In the genomic region with DNA sequence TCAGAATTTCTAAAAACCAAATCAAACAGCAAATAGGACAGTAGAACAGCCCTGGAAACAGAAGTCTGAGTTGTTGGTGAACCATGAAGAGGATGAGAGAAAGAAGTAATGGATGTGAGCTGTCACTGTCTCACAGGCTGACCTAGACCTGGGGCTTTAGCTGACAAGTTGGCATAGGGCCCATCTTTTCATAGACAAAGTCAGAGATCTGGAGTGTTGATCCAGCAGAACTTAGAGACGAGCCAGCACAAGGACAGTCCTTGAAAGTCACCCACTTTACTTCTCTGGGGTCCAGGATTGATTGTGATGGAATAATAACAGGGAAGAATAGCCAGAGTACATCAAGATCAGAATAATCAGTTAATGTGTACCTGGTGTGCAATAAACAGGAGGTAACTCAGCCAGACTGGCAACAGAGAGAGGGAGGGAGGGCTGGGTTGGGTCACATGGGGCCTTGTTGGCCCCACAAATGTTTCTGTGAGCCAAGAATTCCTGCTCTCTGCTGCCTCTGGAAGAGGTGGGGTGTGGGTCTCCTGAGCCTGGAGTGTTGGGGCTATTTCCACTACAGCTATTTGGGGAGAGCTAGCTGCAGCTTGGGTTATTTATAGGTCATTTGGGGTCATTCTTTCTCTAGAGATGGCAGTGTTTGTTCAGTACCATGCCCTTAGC, we compare ENCODE assay signal across 14 mouse cellular contexts. TPM values are rescaled to one million over a fixed set of nuclear protein-coding genes. Genes with fewer than 3 reads are reported as not detected.
DNase-seq lines count a peak whose midpoint lies in the region; ATAC-seq and TF ChIP-seq lines count a peak whose summit lies in the region.
"Had no signal": no experiment of that assay in that cellular context is flagged by ENCODE, and none has a peak within 500 bp of the region (broad histone marks: within the 10 kb centered on the region; RNA-seq: fewer than 3 reads in every experiment).

No protein-coding gene starts in this region.

- no peak overlapping the region for H3K4me2 ChIP-seq in liver, postnatal 0 days (ENCODE audit: low read depth, low read length)
- no peak overlapping the region for H3K4me2 ChIP-seq in intestine, embryonic 15.5 days (replicated peaks)
- no peak overlapping the region for H3K4me2 ChIP-seq in hindbrain, embryonic 13.5 days
- H3K4me2 ChIP-seq: forebrain, embryonic 15.5 days; midbrain, embryonic 12.5 days had no signal

- 52% methylated on average over 1 of the region's 1 CpGs for WGBS in liver, postnatal 0 days (ENCODE audit: insufficient replicate concordance)
- WGBS in intestine, embryonic 15.5 days: 47% methylated on average over 1 of the region's 1 CpGs
- WGBS in small intestine, adult 2 months: 18% methylated on average over 1 of the region's 1 CpGs
- 83% methylated on average over 1 of the region's 1 CpGs for WGBS in hindbrain, embryonic 13.5 days

- TF ChIP-seq POLR2A in small intestine, adult 2 months (IDR thresholded peaks at IDR 0.05; ENCODE audit: low read depth, low read length): no peak

- H3K4me3 ChIP-seq in liver, postnatal 0 days (ENCODE audit: low read depth, low read length): no peak overlapping the region
- H3K4me3 ChIP-seq in intestine, embryonic 15.5 days (replicated peaks): no peak overlapping the region
- no peak overlapping the region for H3K4me3 ChIP-seq in small intestine, adult 2 months (ENCODE audit: low read depth, low read length)
- no peak overlapping the region for H3K4me3 ChIP-seq in hindbrain, embryonic 13.5 days
- H3K4me3 ChIP-seq: forebrain, embryonic 15.5 days; midbrain, embryonic 12.5 days had no signal

- TF ChIP-seq EP300 in liver, postnatal 0 days (IDR thresholded peaks at IDR 0.05; ENCODE audit: low read depth): no peak

- 0 out of 2 replicates have a peak, but pooled peaks cover 4% of the 10 kb centered on the region for H3K4me1 ChIP-seq in liver, postnatal 0 days (ENCODE audit: insufficient read depth)
- 0 out of 2 replicates have a peak, but pooled peaks cover 6% of the 10 kb centered on the region for H3K4me1 ChIP-seq in intestine, embryonic 15.5 days (replicated peaks)
- H3K4me1 ChIP-seq in small intestine, adult 2 months (ENCODE audit: control insufficient read depth, insufficient read depth, insufficient read length, low read length): peaks cover 8% of the 10 kb centered on the region; the same call in 1 of the 2 replicates
- no peaks in the 10 kb centered on the region for H3K4me1 ChIP-seq in hindbrain, embryonic 13.5 days (replicated peaks)
- H3K4me1 ChIP-seq: forebrain, embryonic 15.5 days; midbrain, embryonic 12.5 days had no signal

- H3K27me3 ChIP-seq in liver, postnatal 0 days (ENCODE audit: insufficient read depth, low read length): no peaks in the 10 kb centered on the region
- no peaks in the 10 kb centered on the region for H3K27me3 ChIP-seq in intestine, embryonic 15.5 days (replicated peaks)
- H3K27me3 ChIP-seq in small intestine, adult 2 months (ENCODE audit: control insufficient read depth, insufficient read depth, low read length): no peaks in the 10 kb centered on the region
- H3K27me3 ChIP-seq in hindbrain, embryonic 13.5 days: no peaks in the 10 kb centered on the region
- H3K27me3 ChIP-seq: forebrain, embryonic 15.5 days; midbrain, embryonic 12.5 days had no signal

- no peak for TF ChIP-seq CTCF in liver, postnatal 0 days (IDR thresholded peaks at IDR 0.05; ENCODE audit: low read depth)
- TF ChIP-seq CTCF in small intestine, adult 2 months (IDR thresholded peaks at IDR 0.05; ENCODE audit: extremely low read depth, insufficient read length, insufficient replicate concordance, low read depth, low read length): no peak

- peak overlapping the region; percentile 41; the same call in 1 of the 2 replicates for H3K27ac ChIP-seq in liver, postnatal 0 days (ENCODE audit: low read depth)
- no peak overlapping the region for H3K27ac ChIP-seq in intestine, embryonic 15.5 days
- H3K27ac ChIP-seq in small intestine, adult 2 months (ENCODE audit: insufficient read depth, low read depth, low read length): peak overlapping the region; percentile 68
- no peak overlapping the region for H3K27ac ChIP-seq in hindbrain, embryonic 13.5 days
- H3K27ac ChIP-seq: forebrain, embryonic 15.5 days; midbrain, embryonic 12.5 days had no signal

- H3K9me3 ChIP-seq in liver, postnatal 0 days (ENCODE audit: low read length): no peaks in the 10 kb centered on the region
- no peaks in the 10 kb centered on the region for H3K9me3 ChIP-seq in intestine, embryonic 15.5 days
- no peaks in the 10 kb centered on the region for H3K9me3 ChIP-seq in hindbrain, embryonic 13.5 days
- H3K9me3 ChIP-seq: forebrain, embryonic 15.5 days; G1E; midbrain, embryonic 12.5 days had no signal

- H3K36me3 ChIP-seq in liver, postnatal 0 days (replicated peaks; ENCODE audit: insufficient read depth, low read length): peaks cover 4% of the 10 kb centered on the region
- H3K36me3 ChIP-seq in intestine, embryonic 15.5 days: no peaks in the 10 kb centered on the region
- H3K36me3 ChIP-seq in small intestine, adult 2 months (ENCODE audit: control insufficient read depth, insufficient read depth, low read length): peaks cover 20% of the 10 kb centered on the region
- H3K36me3 ChIP-seq in hindbrain, embryonic 13.5 days: peaks cover 6% of the 10 kb centered on the region
- H3K36me3 ChIP-seq: midbrain, embryonic 12.5 days had no signal

- ATAC-seq in liver, postnatal 0 days: peak; percentile 86
- peak; percentile 79 for ATAC-seq in intestine, embryonic 15.5 days
- ATAC-seq in hindbrain, embryonic 13.5 days (ENCODE audit: low FRiP score): no peak
- ATAC-seq: forebrain, embryonic 15.5 days had no signal

- peak; percentile 24 to 28 for DNase-seq in adrenal gland, postnatal 36 days
- no peak for DNase-seq in adrenal gland, adult 8-10 months
- DNase-seq in liver, postnatal 0 days: peak; percentile 35
- DNase-seq in liver: no peak
- DNase-seq in urinary bladder, postnatal 10 days (ENCODE audit: low spot score): no peak
- DNase-seq: cerebellum, adult 2 months; right cerebral cortex, postnatal 4 days; thymus, adult 2 months had no signal

- H3K9ac ChIP-seq in liver, postnatal 0 days (replicated peaks): no peak overlapping the region
- no peak overlapping the region for H3K9ac ChIP-seq in intestine, embryonic 15.5 days
- H3K9ac ChIP-seq in hindbrain, embryonic 13.5 days: no peak overlapping the region
- H3K9ac ChIP-seq: forebrain, embryonic 15.5 days; midbrain, embryonic 12.5 days had no signal

RNA-seq across cellular contexts. Expression of a gene that starts 10.9 kb away (rescaled TPM):
- total RNA-seq in adrenal gland, postnatal 36 days (2021): 10 to 100 TPM; 16.9 to 20.8 TPM
- total RNA-seq in adrenal gland, adult 8-10 months (2022): 10 to 100 TPM; 22.0 to 25.3 (median 22.4) TPM
- 9.2 and 9.3 TPM in 2 replicates for polyA plus RNA-seq in liver, postnatal 0 days (2015; fragmentation: Nextera tagmentation; extraction: Ambion mirVana)
- polyA plus RNA-seq in intestine, embryonic 15.5 days (2015; fragmentation: Nextera tagmentation; extraction: Ambion mirVana): 28.8 and 31.1 TPM in 2 replicates
- 8.5 and 11.6 TPM in 2 replicates for polyA plus RNA-seq in small intestine, adult 2 months (2012; rRNA removed)
- polyA plus RNA-seq in hindbrain, embryonic 13.5 days (2015; fragmentation: Nextera tagmentation; extraction: Ambion mirVana): 29.2 and 29.9 TPM in 2 replicates

RNA-seq across cellular contexts. Expression of a gene that starts 10.9 kb away (rescaled TPM):
- total RNA-seq in adrenal gland, postnatal 36 days (2021): 1 to 10 TPM; 2.4 to 3.2 TPM
- 10 to 100 TPM in 1 of 4 experiments, 1 to 10 TPM in 3; 3.5 to 15.4 (median 6.8) TPM for total RNA-seq in adrenal gland, adult 8-10 months (2022)
- 1.4 and 1.7 TPM in 2 replicates for polyA plus RNA-seq in liver, postnatal 0 days (2015; fragmentation: Nextera tagmentation; extraction: Ambion mirVana)
- 10.3 and 10.9 TPM in 2 replicates for polyA plus RNA-seq in intestine, embryonic 15.5 days (2015; fragmentation: Nextera tagmentation; extraction: Ambion mirVana)
- 2.2 and 3.4 TPM in 2 replicates for polyA plus RNA-seq in small intestine, adult 2 months (2012; rRNA removed)
- polyA plus RNA-seq in hindbrain, embryonic 13.5 days (2015; fragmentation: Nextera tagmentation; extraction: Ambion mirVana): 8.9 and 9.0 TPM in 2 replicates

RNA-seq across cellular contexts. Expression of a gene that starts 24.9 kb away (rescaled TPM):
- 1 to 10 TPM; 1.9 to 2.6 TPM for total RNA-seq in adrenal gland, postnatal 36 days (2021)
- total RNA-seq in adrenal gland, adult 8-10 months (2022): 1 to 10 TPM; 1.6 to 3.4 (median 3.0) TPM
- polyA plus RNA-seq in liver, postnatal 0 days (2015; fragmentation: Nextera tagmentation; extraction: Ambion mirVana): 0.22 TPM in 1 of 2 replicates, not detected in the other
- 1.4 and 2.2 TPM in 2 replicates for polyA plus RNA-seq in intestine, embryonic 15.5 days (2015; fragmentation: Nextera tagmentation; extraction: Ambion mirVana)
- polyA plus RNA-seq in small intestine, adult 2 months (2012; rRNA removed): 4.3 and 7.3 TPM in 2 replicates
- 0.88 and 1.2 TPM in 2 replicates for polyA plus RNA-seq in hindbrain, embryonic 13.5 days (2015; fragmentation: Nextera tagmentation; extraction: Ambion mirVana)
- total RNA-seq: G1E had no signal
- polyA plus RNA-seq: G1E had no signal

Comparison
In these comparisons a context has a peak if more than half of its experiments do, and no peak if none do; other contexts are left out.
1. DNase-seq: peak in adrenal gland, postnatal 36 days (2 of 2) and liver, postnatal 0 days (single experiment); none in adrenal gland, adult 8-10 months (single experiment), liver (single experiment) and urinary bladder, postnatal 10 days (single experiment).
2. H3K27ac ChIP-seq: peak in liver, postnatal 0 days (single experiment) and small intestine, adult 2 months (single experiment); none in intestine, embryonic 15.5 days (single experiment) and hindbrain, embryonic 13.5 days (single experiment).